11 mouse cellular contexts compared by ENCODE assay signal in genomic region chr11:80200326-80200725, GRCm38 (mm10). TPM values are rescaled to one million over a fixed set of nuclear protein-coding genes. Genes with fewer than 3 reads are reported as not detected.
DNase-seq lines count a peak whose midpoint lies in the region.
"Had no signal": no experiment of that assay in that cellular context is flagged by ENCODE, and none has a peak within 500 bp of the region (broad histone marks: within the 10 kb centered on the region; RNA-seq: fewer than 3 reads in every experiment).

No protein-coding gene starts in this region.

- no peaks in the 10 kb centered on the region for H3K4me1 ChIP-seq in forebrain, embryonic 10.5 days

- 68% methylated on average over 1 of the region's 1 CpGs for WGBS in forebrain, embryonic 10.5 days

- no peaks in the 10 kb centered on the region for H3K9me3 ChIP-seq in forebrain, embryonic 10.5 days
- H3K9me3 ChIP-seq: G1E had no signal

- no peak overlapping the region for H3K27ac ChIP-seq in forebrain, embryonic 10.5 days

- no peaks in the 10 kb centered on the region for H3K36me3 ChIP-seq in forebrain, embryonic 10.5 days (replicated peaks)

- DNase-seq in adrenal gland, postnatal 25 days = peak; percentile 35
- DNase-seq in adrenal gland, adult 8-10 months = no peak
- peak; percentile 34 to 70 for DNase-seq in kidney, postnatal 36 days
- no peak for DNase-seq in kidney, adult 9 months
- peak; percentile 74 for DNase-seq in ZHBTc4 (ENCODE audit: low read depth, low spot score)
- peak; percentile 56 for DNase-seq in lung, postnatal 36 days
- no peak for DNase-seq in frontal cortex, postnatal 10 days (ENCODE audit: low spot score in 2 of 2)
- DNase-seq in forebrain, embryonic 10.5 days (ENCODE audit: extremely low spot score, low spot score) = no peak
- DNase-seq: heart, postnatal 36 days had no signal

- H3K4me3 ChIP-seq in forebrain, embryonic 10.5 days = no peak overlapping the region
- H3K4me3 ChIP-seq: myocyte had no signal

- H3K27me3 ChIP-seq in forebrain, embryonic 10.5 days (ENCODE audit: poor library complexity, severe bottlenecking) = no peaks in the 10 kb centered on the region

RNA-seq across cellular contexts. Expression of gene Rhot1, which starts 8.5 kb away (rescaled TPM):
- 85.9 and 92.5 TPM in 2 replicates for total RNA-seq in adrenal gland, postnatal 25 days (2021)
- total RNA-seq in adrenal gland, adult 8-10 months (2022) = 10 to 100 TPM; 72.8 to 84.0 (median 81.5) TPM
- 50.4 and 53.3 TPM in 2 replicates for polyA plus RNA-seq in forebrain, embryonic 10.5 days (2016; fragmentation: Nextera tagmentation; extraction: Ambion mirVana)

RNA-seq across cellular contexts. Expression of gene Rnf135, which starts 16.7 kb away (rescaled TPM):
- 14.3 and 21.7 TPM in 2 replicates for total RNA-seq in adrenal gland, postnatal 25 days (2021)
- total RNA-seq in adrenal gland, adult 8-10 months (2022) = 10 to 100 TPM; 13.4 to 16.8 (median 13.7) TPM
- polyA plus RNA-seq in forebrain, embryonic 10.5 days (2016; fragmentation: Nextera tagmentation; extraction: Ambion mirVana) = 4.0 and 4.5 TPM in 2 replicates

RNA-seq across cellular contexts. Expression of gene Adap2, which starts 46.4 kb away (rescaled TPM):
- 11.9 and 16.3 TPM in 2 replicates for total RNA-seq in adrenal gland, postnatal 25 days (2021)
- 10 to 100 TPM in 2 of 4 experiments, 1 to 10 TPM in 2; 7.0 to 19.5 (median 13.3) TPM for total RNA-seq in adrenal gland, adult 8-10 months (2022)
- 0.73 and 0.77 TPM in 2 replicates for polyA plus RNA-seq in forebrain, embryonic 10.5 days (2016; fragmentation: Nextera tagmentation; extraction: Ambion mirVana)
- total RNA-seq: G1E had no signal
- polyA plus RNA-seq: G1E had no signal

RNA-seq across cellular contexts. Expression of gene Tefm, which starts 58.4 kb away (rescaled TPM):
- total RNA-seq in adrenal gland, postnatal 25 days (2021) = 20.5 and 26.8 TPM in 2 replicates
- total RNA-seq in adrenal gland, adult 8-10 months (2022) = 10 to 100 TPM; 15.5 to 23.6 (median 17.5) TPM
- polyA plus RNA-seq in forebrain, embryonic 10.5 days (2016; fragmentation: Nextera tagmentation; extraction: Ambion mirVana) = 33.9 and 38.2 TPM in 2 replicates

Comparison
In these comparisons a context has a peak if more than half of its experiments do, and no peak if none do; other contexts are left out.
1. DNase-seq: peak in adrenal gland, postnatal 25 days (single experiment), kidney, postnatal 36 days (2 of 2), ZHBTc4 (single experiment) and lung, postnatal 36 days (single experiment); none in adrenal gland, adult 8-10 months (single experiment), kidney, adult 9 months (single experiment), frontal cortex, postnatal 10 days (0 of 2) and forebrain, embryonic 10.5 days (single experiment).